Mouse (Mus musculus) liver, embryonic 12.5 days (tissue): Measurements from ENCODE around the gene Dab1. TPM values are rescaled to one million over a fixed set of nuclear protein-coding genes. Genes with fewer than 3 reads are reported as not detected.

Source experiments
- ATAC-seq: fragments of 200-750 bp; cut with Nextera tagmentation; 2 replicates; pipeline ENCODE4 v1.8.0; 2017; ENCODE audit warnings: moderate number of reproducible peaks, mild to moderate bottlenecking, moderate library complexity
- H3K27ac ChIP-seq: fragments of 300-500 bp; sonication (generic); 2 replicates; pipeline ENCODE4 v1.5.1; 2016; ENCODE audit warnings: mild to moderate bottlenecking
- H3K27me3 ChIP-seq: fragments of 300-500 bp; sonication (generic); replicated peaks from 2 replicates; pipeline ENCODE4 v1.6.1; 2016; ENCODE audit warnings: mild to moderate bottlenecking, moderate library complexity
- H3K36me3 ChIP-seq: fragments of 300-500 bp; sonication (generic); 2 replicates; pipeline ENCODE4 v1.6.1; 2016; ENCODE audit warnings: mild to moderate bottlenecking, moderate library complexity
- H3K4me1 ChIP-seq: fragments of 300-500 bp; sonication (generic); 2 replicates; pipeline ENCODE4 v1.6.1; 2016
- H3K4me2 ChIP-seq: fragments of 300-500 bp; sonication (generic); 2 replicates; pipeline ENCODE4 v1.6.1; 2016; ENCODE audit warnings: mild to moderate bottlenecking, moderate library complexity
- H3K4me3 ChIP-seq: fragments of 300-500 bp; sonication (generic); 2 replicates; pipeline ENCODE4 v1.5.1; 2016; ENCODE audit warnings: mild to moderate bottlenecking, moderate library complexity
- H3K9ac ChIP-seq: fragments of 300-500 bp; sonication (generic); 2 replicates; pipeline ENCODE4 v1.6.1; 2016; ENCODE audit warnings: mild to moderate bottlenecking, moderate library complexity
- H3K9me3 ChIP-seq: fragments of 300-500 bp; sonication (generic); replicated peaks from 2 replicates; pipeline ENCODE4 v1.6.1; 2016; ENCODE audit warnings: mild to moderate bottlenecking, moderate library complexity
- WGBS: fragments of 180-500 bp; shearing (Covaris S2); methylation state at CpG from one replicate; pipeline ENCODE4 v1.1.7; 2016; ENCODE audit not compliant: insufficient replicate concordance; 5-methylcytosine and 5-hydroxymethylcytosine counted together
- polyA plus RNA-seq: library from polyadenylated mRNA; unstranded; fragments of >200 nt; fragmentation: Nextera tagmentation; extraction: Ambion mirVana; gene quantifications from 2 replicates; pipeline ENCODE4 v1.2.1, GENCODE M21; 2016

Gene Dab1
- polyA plus RNA-seq, 1 experiment from 2014 or later, result 0.45 TPM

DNA sequence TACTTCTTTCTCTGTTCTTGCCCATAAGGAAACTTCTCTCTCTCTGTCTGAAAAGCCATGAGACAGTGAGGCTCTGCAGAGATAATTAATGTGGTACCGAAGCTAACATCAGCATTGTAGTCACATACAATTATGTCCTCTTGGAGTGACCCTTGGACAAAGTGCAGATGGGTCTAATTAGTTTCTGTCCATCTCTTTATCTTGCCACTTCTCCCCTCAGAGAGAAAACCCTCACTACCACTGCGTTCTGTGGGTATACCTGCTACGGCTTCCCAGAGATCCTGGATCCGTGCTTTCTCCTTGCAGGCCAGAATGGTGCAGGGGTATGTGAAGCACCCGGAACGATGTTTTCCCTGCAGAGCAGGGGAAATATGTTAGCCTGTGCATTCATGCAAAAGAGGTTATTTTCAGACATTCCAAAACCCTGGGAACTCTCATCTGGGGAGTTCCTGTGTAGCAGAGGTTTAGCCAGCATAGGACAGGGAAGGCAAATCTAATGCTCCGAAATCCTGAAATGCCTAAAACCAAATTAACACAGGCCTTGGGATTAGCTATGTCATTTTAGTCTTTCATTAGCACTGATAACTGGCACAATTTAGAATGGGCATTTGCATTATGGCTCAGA, 812.2 kb downstream of the Dab1 start:
- WGBS, result 74% methylated on average over 7 of the region's 7 CpGs
- Histone ChIP-seq H3K4me1 (no peaks in the 10 kb centered on the region), H3K9ac (no peak overlapping the region), H3K9me3 (no peaks in the 10 kb centered on the region), H3K27me3 (no peaks in the 10 kb centered on the region), H3K36me3 (no peaks in the 10 kb centered on the region), H3K27ac (no peak overlapping the region), H3K4me3 (no peak overlapping the region), H3K4me2 (no peak overlapping the region)
- ATAC-seq, result no peak

DNA sequence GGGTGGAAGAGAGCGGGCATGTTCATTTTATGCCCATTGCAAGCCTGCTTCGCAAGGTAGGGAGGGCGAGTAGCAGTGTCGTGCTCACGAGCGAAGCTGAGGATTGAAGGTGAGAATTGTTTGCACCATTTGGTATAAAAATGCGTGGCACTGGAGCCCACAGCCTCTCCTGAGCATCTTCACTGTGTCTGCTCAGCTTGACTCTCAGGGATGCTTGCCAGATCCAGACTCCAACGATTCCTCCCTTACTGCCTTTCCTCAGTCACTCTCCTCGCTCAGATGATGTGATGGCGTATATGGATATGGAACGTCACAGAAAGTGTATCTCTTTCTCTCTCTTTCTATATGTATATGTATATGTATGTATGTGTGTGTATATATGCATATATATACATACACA, 813.0 kb downstream of the Dab1 start:
- ATAC-seq, result no peak
- H3K4me2 ChIP-seq, result no peak overlapping the region
- no peak overlapping the region for H3K9ac ChIP-seq
- no peaks in the 10 kb centered on the region for H3K9me3 ChIP-seq
- no peaks in the 10 kb centered on the region for H3K36me3 ChIP-seq
- H3K4me3 ChIP-seq, result no peak overlapping the region
- no peaks in the 10 kb centered on the region for H3K27me3 ChIP-seq
- no peak overlapping the region for H3K27ac ChIP-seq
- 69% methylated on average over 11 of the region's 11 CpGs for WGBS
- H3K4me1 ChIP-seq, result no peaks in the 10 kb centered on the region

DNA sequence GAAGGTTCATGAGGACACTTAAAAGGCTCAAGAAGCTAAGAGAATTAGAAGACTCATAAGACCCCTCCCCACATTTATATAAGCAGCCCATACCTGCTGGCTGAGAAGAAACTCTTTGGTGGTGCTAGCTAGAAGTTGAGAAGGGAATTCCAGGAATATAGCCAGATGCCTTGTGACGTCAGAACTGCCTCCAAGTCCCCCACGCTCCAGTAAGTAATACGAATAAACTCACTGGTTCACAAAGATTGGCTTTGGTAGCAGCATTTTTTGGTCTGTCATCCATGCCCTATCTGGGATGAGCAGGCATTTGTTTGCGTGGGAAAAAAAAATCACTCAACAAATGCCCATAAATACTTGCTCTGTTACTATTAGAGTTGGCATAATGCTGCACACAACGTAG, 816.6 kb downstream of the Dab1 start:
- WGBS, result 68% methylated on average over 5 of the region's 5 CpGs
- Histone ChIP-seq H3K36me3 (no peaks in the 10 kb centered on the region), H3K4me2 (no peak overlapping the region), H3K4me3 (no peak overlapping the region), H3K9me3 (no peaks in the 10 kb centered on the region), H3K27ac (no peak overlapping the region), H3K4me1 (no peaks in the 10 kb centered on the region), H3K9ac (no peak overlapping the region), H3K27me3 (no peaks in the 10 kb centered on the region)
- ATAC-seq, result no peak

DNA sequence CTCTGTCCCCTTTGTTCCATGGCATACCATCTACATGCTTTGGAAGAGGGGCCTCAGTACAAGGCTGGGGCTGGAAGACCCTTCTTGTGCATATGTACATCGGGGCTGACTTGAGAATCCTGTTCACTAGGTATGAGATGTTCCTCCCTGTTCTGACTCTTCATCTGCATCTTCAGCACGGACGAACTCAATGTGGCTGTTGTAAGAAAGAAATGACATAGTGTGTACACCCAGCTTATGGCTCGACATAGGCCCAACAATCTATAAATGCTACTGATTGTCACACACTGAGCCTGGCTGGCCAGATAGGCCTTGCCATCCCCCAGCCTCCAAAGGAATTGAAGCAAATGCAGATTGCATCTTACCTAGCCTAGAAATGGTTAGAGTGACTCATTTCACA, 817.3 kb downstream of the Dab1 start:
- WGBS, result 71% methylated on average over 4 of the region's 4 CpGs
- Histone ChIP-seq H3K4me2 (no peak overlapping the region), H3K9me3 (no peaks in the 10 kb centered on the region), H3K9ac (no peak overlapping the region), H3K4me3 (no peak overlapping the region), H3K36me3 (no peaks in the 10 kb centered on the region), H3K27ac (no peak overlapping the region), H3K27me3 (no peaks in the 10 kb centered on the region), H3K4me1 (no peaks in the 10 kb centered on the region)
- no peak for ATAC-seq

DNA sequence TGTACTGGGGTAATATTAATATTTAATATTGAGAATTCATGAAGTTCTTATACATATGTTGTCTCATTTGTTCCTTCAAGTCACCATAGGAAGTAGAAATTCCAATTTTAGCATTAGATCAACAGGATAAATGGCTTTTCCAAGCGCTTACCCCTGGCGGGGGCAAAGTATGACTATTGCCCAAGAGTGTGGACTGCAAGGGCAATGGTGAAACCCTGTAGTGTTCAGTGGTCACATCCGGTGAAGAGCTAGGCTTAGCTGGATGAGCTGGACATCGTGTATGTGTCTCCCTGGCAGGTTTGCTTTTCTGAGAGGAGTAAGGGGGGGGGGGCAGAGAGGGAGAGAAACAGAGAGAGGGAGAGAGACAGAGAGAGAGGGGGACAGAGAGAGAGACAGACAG, 819.6 kb downstream of the Dab1 start:
- H3K9me3 ChIP-seq, result no peaks in the 10 kb centered on the region
- H3K36me3 ChIP-seq, result no peaks in the 10 kb centered on the region
- H3K4me1 ChIP-seq, result no peaks in the 10 kb centered on the region
- 75% methylated on average over 4 of the region's 4 CpGs for WGBS
- H3K27me3 ChIP-seq, result no peaks in the 10 kb centered on the region
- no peak overlapping the region for H3K4me2 ChIP-seq
- H3K4me3 ChIP-seq, result no peak overlapping the region
- no peak overlapping the region for H3K9ac ChIP-seq
- ATAC-seq, result no peak
- H3K27ac ChIP-seq, result no peak overlapping the region

DNA sequence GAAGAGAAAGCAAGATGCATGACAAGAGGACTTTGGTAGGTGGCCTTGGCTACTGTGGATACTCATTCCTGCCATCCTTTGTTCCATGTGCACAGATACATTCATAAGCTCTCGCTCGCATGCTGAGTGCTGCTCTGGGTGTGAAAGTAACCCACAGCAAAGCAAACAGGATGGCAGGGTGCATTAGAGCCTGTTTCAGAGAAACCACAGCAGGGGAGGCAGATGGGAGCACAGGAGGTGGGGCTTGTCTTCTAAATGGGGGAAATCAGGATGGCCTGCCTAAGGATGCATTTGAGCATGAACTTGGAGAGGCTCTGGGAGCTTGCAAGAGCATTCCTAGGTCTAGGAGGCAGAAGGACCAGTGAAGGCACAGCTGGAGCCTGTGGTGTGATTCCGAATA, 820.5 kb downstream of the Dab1 start:
- H3K27me3 ChIP-seq, result no peaks in the 10 kb centered on the region
- H3K4me2 ChIP-seq, result no peak overlapping the region
- no peak overlapping the region for H3K9ac ChIP-seq
- H3K4me3 ChIP-seq, result no peak overlapping the region
- H3K27ac ChIP-seq, result no peak overlapping the region
- no peaks in the 10 kb centered on the region for H3K9me3 ChIP-seq
- H3K4me1 ChIP-seq, result no peaks in the 10 kb centered on the region
- WGBS, result 67% methylated on average over 3 of the region's 3 CpGs
- no peaks in the 10 kb centered on the region for H3K36me3 ChIP-seq
- ATAC-seq, result no peak

DNA sequence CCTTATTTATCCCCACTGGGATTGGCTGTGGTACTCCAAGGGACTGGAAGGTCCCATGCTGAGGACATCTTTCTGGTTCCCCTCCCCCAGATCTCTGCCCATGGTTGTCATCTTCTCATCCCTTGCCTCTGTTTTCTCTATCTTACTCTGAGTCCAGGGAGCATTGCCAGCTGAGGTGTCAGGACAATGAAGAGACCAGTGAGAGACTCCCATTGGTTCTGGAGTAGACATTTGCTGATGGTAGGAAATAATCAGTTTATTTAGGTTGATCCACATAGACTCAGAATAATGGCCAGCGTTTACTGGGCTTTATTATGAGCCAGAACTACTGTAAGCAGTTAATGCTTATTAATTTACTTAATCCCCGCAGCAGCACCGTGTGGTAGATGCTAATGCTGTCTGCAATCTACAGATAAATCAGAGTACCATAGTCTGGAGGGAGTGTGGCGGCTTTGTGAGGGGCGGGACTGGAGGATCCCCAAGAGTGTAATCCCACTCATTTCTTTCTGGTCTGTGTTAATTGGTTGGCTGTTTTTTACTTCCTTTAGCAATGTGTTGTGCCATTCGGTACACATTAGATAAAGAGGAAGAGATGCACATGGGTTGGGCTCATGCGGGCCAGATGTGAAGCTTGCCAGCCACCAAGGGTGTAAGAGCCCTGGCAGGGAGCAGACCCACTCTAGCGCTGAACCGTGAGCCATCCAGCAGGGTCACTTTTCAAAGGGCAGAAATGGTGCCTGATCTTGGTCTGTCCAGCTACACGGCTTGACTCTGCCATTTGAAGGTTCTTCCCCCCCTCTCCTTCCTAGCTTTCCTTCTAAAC, 824.0 kb downstream of the Dab1 start:
- Histone ChIP-seq H3K9ac (no peak overlapping the region), H3K27me3 (no peaks in the 10 kb centered on the region), H3K4me2 (no peak overlapping the region), H3K27ac (no peak overlapping the region), H3K9me3 (no peaks in the 10 kb centered on the region), H3K36me3 (no peaks in the 10 kb centered on the region), H3K4me1 (no peaks in the 10 kb centered on the region), H3K4me3 (no peak overlapping the region)
- ATAC-seq, result no peak
- 69% methylated on average over 10 of the region's 10 CpGs for WGBS

DNA sequence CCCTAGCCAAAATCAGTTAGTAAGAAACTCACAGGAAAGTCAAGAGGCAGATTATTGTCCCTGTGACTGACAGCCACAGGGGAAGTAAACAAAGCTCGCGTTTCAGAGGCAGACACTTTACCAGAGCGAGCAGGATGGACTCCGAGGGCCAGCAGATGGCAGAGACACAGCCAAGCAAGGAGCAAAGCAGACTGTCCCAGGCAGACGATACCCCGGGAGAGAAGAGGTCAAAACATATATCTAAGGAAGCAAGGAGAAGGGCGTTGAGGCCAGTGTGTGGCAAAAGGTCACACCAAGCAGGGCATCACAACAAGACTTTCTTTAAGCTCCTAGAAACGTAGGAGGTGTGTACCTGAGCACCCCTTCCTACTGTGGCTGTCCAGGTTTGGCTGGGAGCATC, 824.6 kb downstream of the Dab1 start:
- H3K4me2 ChIP-seq, result no peak overlapping the region
- 31% methylated on average over 8 of the region's 8 CpGs for WGBS

DNA sequence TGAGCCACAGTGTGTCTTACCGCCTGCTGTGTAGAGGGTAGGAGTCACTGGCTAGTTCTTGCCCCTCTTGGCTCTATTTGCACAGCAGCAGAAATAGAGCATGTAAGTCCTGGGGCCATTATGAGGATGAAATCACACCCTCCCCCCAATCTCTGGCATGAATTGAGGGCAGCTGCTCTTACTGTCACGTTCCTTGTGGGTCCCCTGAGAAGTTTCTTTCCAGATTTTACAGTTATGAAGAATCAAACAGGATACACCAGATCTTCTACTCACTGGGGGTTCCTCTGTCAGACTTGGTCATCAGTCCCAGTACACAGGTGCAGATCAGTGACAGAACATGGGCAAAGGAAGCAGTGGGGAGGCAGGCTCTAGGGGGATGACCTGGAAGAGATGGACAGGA, 825.8 kb downstream of the Dab1 start:
- Histone ChIP-seq H3K36me3 (no peaks in the 10 kb centered on the region), H3K9me3 (no peaks in the 10 kb centered on the region), H3K9ac (no peak overlapping the region), H3K4me2 (no peak overlapping the region), H3K4me1 (no peaks in the 10 kb centered on the region), H3K27ac (no peak overlapping the region), H3K27me3 (no peaks in the 10 kb centered on the region), H3K4me3 (no peak overlapping the region)
- ATAC-seq, result no peak
- WGBS, result 69% methylated on average over 2 of the region's 2 CpGs

More for the DNA sequence above, 824.6 kb downstream of the Dab1 start:
- H3K27me3 ChIP-seq, result no peaks in the 10 kb centered on the region
- no peak overlapping the region for H3K4me3 ChIP-seq
- no peaks in the 10 kb centered on the region for H3K4me1 ChIP-seq
- no peaks in the 10 kb centered on the region for H3K36me3 ChIP-seq
- no peak overlapping the region for H3K27ac ChIP-seq
- no peaks in the 10 kb centered on the region for H3K9me3 ChIP-seq
- H3K9ac ChIP-seq, result no peak overlapping the region
- no peak for ATAC-seq

DNA sequence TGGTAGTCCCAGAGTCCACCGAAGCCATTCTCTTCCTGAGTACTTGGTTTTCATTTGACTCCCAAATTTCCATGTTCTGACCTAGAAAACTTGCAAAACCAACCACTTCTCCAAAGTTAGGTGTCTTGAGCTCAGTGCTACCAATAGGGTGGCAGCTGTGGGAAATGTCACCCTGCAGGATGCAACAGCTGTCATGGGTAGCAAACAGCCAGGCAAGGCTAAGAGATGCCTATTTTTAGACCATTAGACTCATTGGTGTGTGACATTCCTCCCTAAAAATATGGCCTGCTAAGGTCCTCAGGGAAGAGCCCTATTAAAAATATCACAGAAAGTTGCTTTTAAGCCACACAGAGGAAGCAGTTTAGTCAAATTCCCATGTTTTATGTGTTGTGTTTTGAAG, 829.0 kb downstream of the Dab1 start:
- Histone ChIP-seq H3K27ac (no peak overlapping the region), H3K9ac (no peak overlapping the region), H3K36me3 (no peaks in the 10 kb centered on the region), H3K4me3 (no peak overlapping the region), H3K4me1 (no peaks in the 10 kb centered on the region), H3K27me3 (no peaks in the 10 kb centered on the region), H3K4me2 (no peak overlapping the region), H3K9me3 (no peaks in the 10 kb centered on the region)
- WGBS, result 65% methylated on average over 1 of the region's 1 CpGs
- no peak for ATAC-seq

DNA sequence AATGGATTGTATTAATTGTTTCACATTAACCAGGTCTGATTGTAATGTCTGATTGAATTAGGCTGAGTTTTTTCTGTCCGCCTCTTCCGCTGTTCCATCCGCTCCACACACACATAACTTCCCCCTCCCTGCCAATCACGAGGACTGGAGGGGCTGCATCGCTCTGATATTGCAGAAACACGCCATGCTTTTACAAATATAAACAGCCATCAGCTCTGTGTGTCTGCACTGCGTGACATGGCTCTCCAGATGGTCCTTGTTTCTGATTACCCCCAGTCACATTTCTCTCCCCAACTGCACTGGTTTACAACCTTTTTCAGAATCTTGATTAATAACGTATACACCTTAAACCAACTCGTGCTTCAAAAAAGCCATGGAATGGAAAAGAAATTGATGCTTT, 831.5 kb downstream of the Dab1 start:
- Histone ChIP-seq H3K4me3 (no peak overlapping the region), H3K27ac (no peak overlapping the region), H3K36me3 (no peaks in the 10 kb centered on the region), H3K27me3 (no peaks in the 10 kb centered on the region), H3K4me1 (no peaks in the 10 kb centered on the region), H3K9me3 (no peaks in the 10 kb centered on the region), H3K9ac (no peak overlapping the region), H3K4me2 (no peak overlapping the region)
- ATAC-seq, result no peak
- 73% methylated on average over 9 of the region's 9 CpGs for WGBS

DNA sequence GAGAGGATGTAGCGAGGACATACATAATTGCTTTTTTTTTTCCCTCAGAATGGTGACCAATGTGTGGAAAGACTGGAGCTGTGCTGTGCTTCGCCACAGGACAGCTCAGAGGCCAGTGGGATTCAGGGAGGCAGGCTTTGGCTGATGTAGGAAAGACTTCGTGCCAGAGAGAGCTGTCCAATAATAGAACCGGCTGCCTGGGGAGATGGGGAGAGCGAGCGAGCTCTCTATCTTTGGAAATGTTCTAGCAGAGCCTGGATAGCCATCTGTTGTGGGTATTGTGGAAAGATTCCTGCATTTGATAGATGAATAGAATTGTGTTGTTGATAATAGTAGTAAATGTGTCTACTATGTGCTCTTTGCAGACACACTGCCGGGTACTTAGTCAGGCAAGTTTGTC, 833.4 kb downstream of the Dab1 start:
- no peaks in the 10 kb centered on the region for H3K27me3 ChIP-seq
- no peak overlapping the region for H3K4me3 ChIP-seq
- H3K4me2 ChIP-seq, result no peak overlapping the region
- H3K4me1 ChIP-seq, result no peaks in the 10 kb centered on the region
- WGBS, result 59% methylated on average over 7 of the region's 7 CpGs
- no peak overlapping the region for H3K27ac ChIP-seq
- ATAC-seq, result no peak
- no peaks in the 10 kb centered on the region for H3K36me3 ChIP-seq
- H3K9me3 ChIP-seq, result no peaks in the 10 kb centered on the region
- H3K9ac ChIP-seq, result no peak overlapping the region

DNA sequence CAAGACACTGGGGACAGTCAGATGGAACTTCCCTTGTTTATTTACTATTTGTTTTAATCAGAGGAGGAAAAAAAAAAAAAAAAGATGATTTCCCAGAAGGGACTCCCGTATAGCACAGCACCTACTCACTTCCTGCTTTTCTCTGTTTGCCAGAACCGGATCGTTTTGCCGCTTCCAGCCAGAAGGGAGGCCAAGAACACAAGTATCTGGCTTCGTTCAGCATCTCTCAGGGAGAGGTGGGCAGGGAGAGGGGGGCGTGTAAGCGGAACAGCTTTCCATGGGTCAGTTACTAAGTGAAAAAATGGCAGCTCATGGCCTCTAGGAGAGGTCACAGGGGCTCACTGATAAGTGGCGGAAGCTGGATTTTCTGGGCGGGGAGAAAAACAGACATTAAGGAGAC, 836.0 kb downstream of the Dab1 start:
- Histone ChIP-seq H3K36me3 (no peaks in the 10 kb centered on the region), H3K4me1 (no peaks in the 10 kb centered on the region), H3K9me3 (no peaks in the 10 kb centered on the region), H3K27me3 (no peaks in the 10 kb centered on the region), H3K9ac (no peak overlapping the region), H3K4me2 (no peak overlapping the region), H3K4me3 (no peak overlapping the region), H3K27ac (no peak overlapping the region)
- WGBS, result 59% methylated on average over 9 of the region's 9 CpGs
- ATAC-seq, result no peak
